Mouse (Mus musculus): ENCODE measurements around the gene Klk1b5. TPM values are rescaled to one million over a fixed set of nuclear protein-coding genes. Genes with fewer than 3 reads are reported as not detected.

The Klk1b5 gene
- total RNA-seq, 2 experiments from 2014 or later: not detected

DNA sequence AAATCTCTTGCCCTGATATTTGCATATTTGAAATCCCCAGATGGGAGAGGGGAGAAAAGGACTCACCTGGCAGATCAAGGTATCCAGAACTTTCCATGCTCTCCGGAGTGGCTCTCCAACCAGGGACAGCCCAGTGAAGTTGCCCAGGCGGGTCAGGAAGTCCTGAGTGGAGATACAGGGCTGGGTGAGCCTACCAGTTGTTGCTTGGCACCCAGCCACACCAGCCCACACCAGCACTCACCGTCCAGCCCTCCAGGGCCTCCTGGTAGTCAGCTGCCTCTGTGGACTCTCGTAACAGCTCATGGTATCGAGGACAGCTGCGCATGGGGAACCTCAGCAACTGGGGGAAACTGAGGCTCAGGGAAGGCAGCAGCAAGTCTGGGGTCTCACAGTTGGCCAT, 39.2 kb downstream of the Klk1b5 start:
- DNase-seq: peak; percentile 27

DNA sequence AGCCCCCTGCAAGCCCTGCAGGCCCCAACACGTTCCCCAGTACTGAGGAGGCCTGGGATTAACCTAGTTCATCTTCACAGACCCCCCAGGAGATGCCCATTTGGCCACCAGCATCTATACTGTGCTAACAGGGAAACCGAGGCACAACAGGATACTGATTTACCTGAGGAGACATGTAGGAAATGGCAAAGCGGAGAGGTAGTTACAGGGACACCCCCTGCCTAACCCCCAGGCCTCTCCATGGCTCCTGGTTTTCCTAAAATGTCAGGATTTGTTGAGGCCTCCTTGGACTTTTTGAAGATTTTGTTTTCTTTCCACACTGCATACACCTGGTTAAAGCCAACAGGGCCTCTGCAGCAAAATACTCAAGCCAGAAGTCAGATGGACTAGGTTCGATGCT, 41.5 kb downstream of the Klk1b5 start, which contains the start of gene Acp4:
Gene Acp4, minus strand, starts transcription at position 101 of the 400 bp plus-strand sequence.
- no peak for DNase-seq

DNA sequence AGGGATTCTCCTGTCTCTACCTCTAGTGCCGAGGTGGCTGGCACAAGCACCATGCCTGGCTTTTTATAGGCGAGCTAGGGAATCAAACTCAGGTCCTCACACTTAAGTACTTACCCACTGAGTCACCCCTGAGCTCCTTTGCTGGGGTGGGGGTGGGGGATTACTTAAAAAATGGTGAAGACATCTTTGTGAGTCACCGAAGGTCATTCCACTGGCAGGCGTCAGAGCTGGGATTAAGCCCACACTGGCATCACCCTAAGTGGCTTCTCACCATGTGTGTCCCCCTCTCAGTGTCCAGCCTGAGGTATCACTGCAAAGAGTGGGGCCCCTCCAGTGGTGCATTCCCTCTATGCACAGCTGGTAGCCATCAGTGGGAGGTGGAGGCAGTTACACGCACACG, 44.7 kb downstream of the Klk1b5 start:
- DNase-seq: no peak

DNA sequence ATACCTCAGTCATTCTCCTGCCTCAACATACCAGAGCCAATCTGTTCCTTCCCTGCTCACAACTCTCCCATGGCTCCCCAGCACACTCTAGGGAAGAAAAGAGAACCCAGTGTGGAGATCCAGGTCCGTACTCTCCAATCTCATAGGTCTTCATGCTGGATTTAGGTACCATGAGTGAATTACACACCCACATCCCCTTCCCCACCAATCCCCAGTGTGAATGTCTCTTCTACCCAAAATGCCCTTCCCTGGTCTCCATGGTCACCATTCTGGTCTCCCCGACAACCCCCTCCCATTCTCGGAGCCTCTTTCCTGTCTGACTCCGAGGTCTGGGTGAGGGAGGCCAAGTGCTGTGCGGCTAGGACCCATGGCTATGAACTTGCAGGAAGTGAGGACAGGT, 45.4 kb downstream of the Klk1b5 start, which contains the start of gene Gm15517:
Gene Gm15517, plus strand, starts transcription at position 301 of the 400 bp plus-strand sequence.
- no peak for DNase-seq

DNA sequence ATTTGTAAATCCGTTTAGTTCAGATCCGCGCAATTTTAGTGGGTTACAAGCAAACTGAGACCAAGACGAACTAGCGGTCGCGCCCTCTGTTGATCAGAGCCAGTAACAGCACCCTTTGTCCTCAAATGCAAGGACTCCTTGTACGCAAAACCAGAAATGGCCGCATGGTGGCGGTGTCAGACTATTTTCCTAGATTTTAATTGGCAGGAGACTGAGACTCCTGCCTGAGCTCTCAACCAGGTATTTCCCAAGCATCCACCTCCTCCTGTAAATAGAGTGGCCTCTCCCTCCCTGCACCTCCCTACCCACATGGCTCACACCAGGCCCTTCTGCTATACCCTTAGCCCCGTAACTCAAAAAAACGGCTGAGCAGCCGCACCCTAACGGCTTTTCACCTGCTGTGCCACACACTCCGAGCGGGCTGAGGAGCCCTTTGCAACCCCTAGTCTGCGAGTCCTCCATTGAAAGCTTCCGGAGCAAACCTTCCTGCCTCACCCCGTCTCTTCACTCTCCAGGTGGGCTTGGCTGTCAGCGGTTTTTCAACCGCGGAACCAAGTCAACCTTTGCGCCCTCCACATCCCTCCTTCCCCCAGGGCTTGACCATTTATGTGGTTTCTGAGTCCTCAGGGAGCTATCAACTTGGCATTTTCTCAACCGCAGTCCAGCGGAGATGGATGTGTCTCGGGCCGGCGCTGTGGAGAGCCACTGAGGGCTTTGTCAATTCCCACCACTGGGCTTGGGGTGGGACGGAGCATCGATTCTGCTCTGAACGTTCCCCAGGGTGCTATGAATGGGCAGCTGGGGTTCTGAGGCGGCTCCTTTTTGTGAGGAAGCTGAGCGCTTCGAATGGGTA, 47.3 kb downstream of the Klk1b5 start:
- DNase-seq: peak; percentile 96

DNA sequence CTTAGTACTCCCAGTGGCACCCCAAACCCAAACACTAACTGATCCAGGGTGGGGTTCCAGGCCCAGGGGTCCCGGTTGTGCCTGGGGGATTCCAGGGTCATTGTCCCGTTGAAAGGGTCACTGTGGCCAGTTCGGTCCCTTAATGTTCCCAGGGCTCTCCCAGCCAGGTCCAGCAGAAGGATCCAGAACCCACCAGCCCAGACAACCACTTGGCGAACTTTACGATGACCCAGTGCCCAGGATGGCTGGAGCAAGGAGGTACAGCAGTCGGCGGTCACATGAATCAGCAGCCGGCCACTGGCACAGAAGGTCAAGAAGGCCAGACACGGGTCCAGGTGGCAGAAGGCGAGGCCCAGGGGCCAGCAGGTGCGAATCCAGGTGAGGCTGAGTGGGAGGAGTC, 52.4 kb downstream of the Klk1b5 start:
- DNase-seq: no peak

DNA sequence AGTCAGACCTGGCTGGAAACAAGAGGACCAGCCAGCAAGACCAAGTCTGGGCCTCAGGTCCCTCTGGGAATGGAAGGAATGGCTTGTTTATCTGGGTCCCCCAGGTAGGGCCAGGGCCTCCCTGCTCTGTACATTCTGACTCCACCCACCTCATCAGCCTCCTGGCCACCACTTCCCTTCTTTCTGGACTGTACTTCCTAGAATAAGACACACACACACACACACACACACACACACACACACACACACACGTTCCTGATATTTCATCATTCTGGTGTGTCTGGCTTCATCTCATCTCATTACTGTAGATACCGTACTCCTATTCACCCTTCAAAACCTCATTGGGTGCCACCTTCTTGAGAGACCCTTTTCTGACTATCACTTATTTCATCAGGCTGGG, 53.7 kb downstream of the Klk1b5 start:
- no peak for DNase-seq

Other genes with a start within 250 kb of the Klk1b5 start
- not detected for gene Klk1b1, start 249.2 kb upstream of the Klk1b5 start, total RNA-seq (2021)
- gene Klk1b9, start 239.9 kb upstream of the Klk1b5 start, total RNA-seq (2021): not detected
- gene Klk1b11, start 220.1 kb upstream of the Klk1b5 start, total RNA-seq (2021): not detected
- not detected for gene Klk1b26, start 203.8 kb upstream of the Klk1b5 start, total RNA-seq (2021)
- gene Klk1b27, start 163.7 kb upstream of the Klk1b5 start, total RNA-seq (2021): not detected
- not detected for gene Klk1b21, start 113.6 kb upstream of the Klk1b5 start, total RNA-seq (2021)
- not detected for gene Klk1b22, start 103.3 kb upstream of the Klk1b5 start, total RNA-seq (2021)
- not detected for gene Klk1b16, start 79.2 kb upstream of the Klk1b5 start, total RNA-seq (2021)
- gene Klk1b24, start 27.7 kb upstream of the Klk1b5 start, total RNA-seq (2021): not detected
- gene Klk1b3, start 17.8 kb upstream of the Klk1b5 start, total RNA-seq (2021): not detected
- not detected for gene Klk1b4, start 8.5 kb upstream of the Klk1b5 start, total RNA-seq (2021)
- gene Klk1, start 9.4 kb downstream of the Klk1b5 start, total RNA-seq (2021): not detected
- gene Gm36864, start 20.2 kb downstream of the Klk1b5 start, total RNA-seq (2021): not detected
- under 1 TPM; 0.61 to 0.79 TPM for gene 1700028J19Rik, start 30.8 kb downstream of the Klk1b5 start, total RNA-seq (2021)
- gene 2410002F23Rik, start 30.8 kb downstream of the Klk1b5 start, total RNA-seq (2021): 10 to 100 TPM; 72.0 to 72.7 TPM
- gene Acp4, start 41.4 kb downstream of the Klk1b5 start, total RNA-seq (2021): not detected
- gene Gm15517, start 45.5 kb downstream of the Klk1b5 start, total RNA-seq (2021): not detected
- gene Clec11a, start 91.0 kb downstream of the Klk1b5 start, total RNA-seq (2021): under 1 TPM; 0.71 to 0.92 TPM
- gene Shank1, start 94.3 kb downstream of the Klk1b5 start, total RNA-seq (2021): 1 to 10 TPM; 3.5 to 4.6 TPM
- gene Syt3, start 168.2 kb downstream of the Klk1b5 start, total RNA-seq (2021): 1 to 10 TPM in 1 of 2 experiments, under 1 TPM in 1; 0.88 to 1.4 TPM
- not detected for gene 1700008O03Rik, start 169.9 kb downstream of the Klk1b5 start, total RNA-seq (2021)
- gene Lrrc4b, start 213.1 kb downstream of the Klk1b5 start, total RNA-seq (2021): 10 to 100 TPM; 50.2 to 51.9 TPM
- gene Aspdh, start 249.4 kb downstream of the Klk1b5 start, total RNA-seq (2021): 1 to 10 TPM; 2.2 TPM